Mouse (Mus musculus) embryonic facial prominence, embryonic 13.5 days (tissue): ENCODE measurements around the gene Slc6a16. TPM values are rescaled to one million over a fixed set of nuclear protein-coding genes. Genes with fewer than 3 reads are reported as not detected.

ENCODE experiments used
- ATAC-seq: fragments of 200-750 bp; cut with Nextera tagmentation; 2 replicates; pipeline ENCODE4 v1.8.0; 2017; ENCODE audit warnings: low read depth; ENCODE audit not compliant: insufficient number of reproducible peaks, insufficient read depth, low FRiP score, low TSS enrichment
- H3K27ac ChIP-seq: fragments of 300-500 bp; sonication (generic); 2 replicates; pipeline ENCODE4 v1.5.1; 2015; ENCODE audit warnings: moderate library complexity, mild to moderate bottlenecking, inconsistent platforms
- H3K27me3 ChIP-seq: fragments of 300-500 bp; sonication (generic); 2 replicates; pipeline ENCODE4 v1.6.1; 2015; ENCODE audit warnings: mild to moderate bottlenecking, inconsistent platforms
- H3K36me3 ChIP-seq: fragments of 300-500 bp; sonication (generic); 2 replicates; pipeline ENCODE4 v1.6.1; 2015; ENCODE audit warnings: mild to moderate bottlenecking, inconsistent platforms
- H3K4me1 ChIP-seq: fragments of 300-500 bp; sonication (generic); 2 replicates; pipeline ENCODE4 v1.6.1; 2015; ENCODE audit warnings: inconsistent platforms
- H3K4me2 ChIP-seq: fragments of 300-500 bp; sonication (generic); 2 replicates; pipeline ENCODE4 v1.6.1; 2015; ENCODE audit warnings: moderate library complexity, mild to moderate bottlenecking, inconsistent platforms
- H3K4me3 ChIP-seq: fragments of 300-500 bp; sonication (generic); 2 replicates; pipeline ENCODE4 v1.5.1; 2015; ENCODE audit warnings: mild to moderate bottlenecking, inconsistent platforms
- H3K9ac ChIP-seq: fragments of 300-500 bp; sonication (generic); 2 replicates; pipeline ENCODE4 v1.6.1; 2015; ENCODE audit warnings: mild to moderate bottlenecking, inconsistent platforms
- H3K9me3 ChIP-seq: fragments of 300-500 bp; sonication (generic); 2 replicates; pipeline ENCODE4 v1.6.1; 2016; ENCODE audit warnings: inconsistent platforms
- WGBS: fragments of 180-500 bp; shearing (Covaris S2); methylation state at CpG from one replicate; pipeline ENCODE4 v1.1.7; 2015; ENCODE audit warnings: mixed read lengths; 5-methylcytosine and 5-hydroxymethylcytosine counted together
- polyA plus RNA-seq: library from polyadenylated mRNA; unstranded; fragments of >200 nt; fragmentation: Nextera tagmentation; extraction: Ambion mirVana; gene quantifications from 2 replicates; pipeline ENCODE4 v1.2.1, GENCODE M21; 2015

Gene Slc6a16
- polyA plus RNA-seq, 1 experiment from 2014 or later: 0.17 TPM

DNA sequence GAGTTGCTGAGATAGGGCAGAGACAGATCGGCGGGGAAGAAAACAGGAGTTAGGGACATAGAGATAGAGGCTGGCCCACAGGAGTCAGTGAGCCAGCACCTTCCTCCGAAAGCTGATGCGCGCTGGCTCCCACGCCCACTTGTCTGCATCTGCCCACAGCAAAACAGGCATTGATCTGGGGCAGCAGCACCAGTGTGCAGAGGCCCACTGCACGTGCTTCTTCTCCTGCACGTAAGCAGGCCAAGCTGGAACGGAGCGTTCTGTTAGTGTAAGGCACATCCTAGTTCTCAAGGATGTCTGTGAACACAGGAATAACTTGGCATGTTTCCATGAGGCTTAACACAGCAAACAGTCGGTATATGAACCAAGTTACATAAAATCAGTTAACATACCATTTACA lies 41.9 kb upstream of the Slc6a16 start:
- 81% methylated on average over 11 of the region's 11 CpGs for WGBS
- no peaks in the 10 kb centered on the region for H3K9me3 ChIP-seq
- no peaks in the 10 kb centered on the region for H3K4me1 ChIP-seq
- H3K4me2 ChIP-seq: no peak overlapping the region
- no peak overlapping the region for H3K4me3 ChIP-seq
- no peak overlapping the region for H3K9ac ChIP-seq
- ATAC-seq: no peak
- H3K36me3 ChIP-seq: no peaks in the 10 kb centered on the region
- H3K27ac ChIP-seq: no peak overlapping the region
- peaks cover 14% of the 10 kb centered on the region for H3K27me3 ChIP-seq

DNA sequence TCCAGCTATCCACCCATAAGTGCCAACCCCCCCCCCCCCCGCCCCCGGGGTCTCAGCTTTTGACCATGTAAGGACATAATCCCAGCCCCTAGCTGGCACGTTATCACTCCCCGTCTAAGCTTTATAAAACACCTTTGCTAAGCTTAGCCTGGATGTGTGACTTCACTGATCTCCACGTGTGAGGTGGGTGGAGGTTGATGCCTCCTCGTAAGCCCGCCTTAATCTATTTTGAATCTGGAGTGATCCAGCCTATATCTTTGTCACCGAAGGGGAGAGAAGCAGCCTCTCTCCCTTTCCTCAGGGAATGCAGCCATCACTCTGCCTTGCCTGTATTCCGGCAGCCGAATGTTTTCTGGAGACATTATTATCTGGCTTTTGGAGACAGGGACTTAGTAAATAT lies 38.2 kb upstream of the Slc6a16 start:
- no peaks in the 10 kb centered on the region for H3K4me1 ChIP-seq
- no peak overlapping the region for H3K9ac ChIP-seq
- ATAC-seq: no peak
- no peak overlapping the region for H3K4me3 ChIP-seq
- WGBS: 59% methylated on average over 10 of the region's 10 CpGs
- peaks cover 11% of the 10 kb centered on the region for H3K27me3 ChIP-seq
- H3K4me2 ChIP-seq: no peak overlapping the region
- H3K9me3 ChIP-seq: no peaks in the 10 kb centered on the region
- no peak overlapping the region for H3K27ac ChIP-seq
- H3K36me3 ChIP-seq: no peaks in the 10 kb centered on the region

DNA sequence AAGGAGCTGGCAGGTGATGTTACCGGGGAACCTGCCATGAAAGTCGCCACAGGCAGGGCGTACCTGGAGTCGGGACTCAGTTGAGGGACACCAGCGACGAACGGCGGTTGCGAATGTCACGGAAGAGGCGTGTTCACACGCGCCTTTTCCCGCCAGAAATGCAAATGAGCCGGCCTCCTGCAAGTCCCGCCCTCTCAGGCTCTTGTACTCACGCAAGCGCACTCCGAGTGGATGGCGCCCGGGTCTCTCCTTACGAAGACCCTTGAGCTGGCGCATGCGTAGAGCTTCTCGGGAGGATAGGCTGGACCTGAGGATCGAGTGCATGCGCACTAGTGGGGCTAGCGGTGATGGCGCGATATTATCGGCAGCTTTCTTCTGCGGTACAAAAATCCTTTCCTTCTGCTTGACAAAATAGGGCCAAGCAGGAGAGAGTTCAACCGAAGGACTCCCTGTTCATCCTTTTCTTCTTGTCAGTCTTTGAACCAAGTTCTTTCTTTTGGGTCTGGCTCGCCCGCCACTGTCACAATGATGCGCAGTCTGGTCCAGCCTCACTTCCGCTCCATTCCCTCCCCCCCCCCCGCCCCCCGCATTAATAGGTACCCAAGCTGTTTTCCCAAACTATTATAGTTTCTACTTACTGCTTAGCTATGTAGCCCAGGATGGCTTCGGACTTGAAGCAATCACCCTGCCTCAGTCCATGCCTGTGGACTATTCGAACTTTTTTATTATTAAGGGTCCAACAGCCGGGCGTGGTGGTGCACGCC lies 36.3 kb upstream of the Slc6a16 start, which contains the start of gene Ccdc155:
Ccdc155 (minus strand) TSS at position 513 of the 764 bp plus-strand sequence.
- Histone ChIP-seq H3K4me2 (peak within 1 kb of the TSS; percentile 55), H3K9ac (peak within 1 kb of the TSS; percentile 61), H3K27ac (peak within 1 kb of the TSS; percentile 51; the same call in 1 of the 2 replicates), H3K36me3 (no peaks in the 10 kb centered on the region), H3K27me3 (peaks cover 7% of the 10 kb centered on the region), H3K4me3 (peak within 1 kb of the TSS; percentile 48), H3K4me1 (no peaks in the 10 kb centered on the region), H3K9me3 (peaks cover 4% of the 10 kb centered on the region; the same call in 1 of the 2 replicates)
- 9% methylated on average over 43 of the region's 44 CpGs for WGBS
- peak; percentile 87 for ATAC-seq

DNA sequence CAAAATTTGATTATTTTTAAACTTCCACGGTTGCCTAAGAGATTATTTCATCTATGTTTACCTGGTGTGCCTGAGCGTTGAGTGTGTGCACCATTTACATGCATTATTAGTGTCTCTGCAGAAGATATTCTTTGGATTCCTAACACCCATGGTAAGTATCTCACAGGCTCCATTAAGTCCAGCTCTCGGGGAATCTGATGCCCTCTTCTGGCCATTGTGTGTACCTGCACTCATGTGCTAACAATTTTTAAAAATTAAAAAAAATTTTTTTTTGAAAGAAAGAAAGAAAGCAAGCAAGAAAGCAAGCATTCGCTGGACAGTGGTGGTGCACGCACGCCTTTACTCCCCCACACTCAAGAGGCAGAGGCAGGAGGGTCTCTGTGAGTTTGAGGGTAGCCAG lies 32.6 kb upstream of the Slc6a16 start:
- no peak overlapping the region for H3K4me2 ChIP-seq
- peaks cover 4% of the 10 kb centered on the region; the same call in 1 of the 2 replicates for H3K9me3 ChIP-seq
- H3K4me3 ChIP-seq: no peak overlapping the region
- 77% methylated on average over 6 of the region's 6 CpGs for WGBS
- no peak overlapping the region for H3K9ac ChIP-seq
- no peak overlapping the region for H3K27ac ChIP-seq
- H3K4me1 ChIP-seq: peaks cover 7% of the 10 kb centered on the region; the same call in 1 of the 2 replicates
- peaks cover 35% of the 10 kb centered on the region for H3K27me3 ChIP-seq
- ATAC-seq: no peak
- no peaks in the 10 kb centered on the region for H3K36me3 ChIP-seq

DNA sequence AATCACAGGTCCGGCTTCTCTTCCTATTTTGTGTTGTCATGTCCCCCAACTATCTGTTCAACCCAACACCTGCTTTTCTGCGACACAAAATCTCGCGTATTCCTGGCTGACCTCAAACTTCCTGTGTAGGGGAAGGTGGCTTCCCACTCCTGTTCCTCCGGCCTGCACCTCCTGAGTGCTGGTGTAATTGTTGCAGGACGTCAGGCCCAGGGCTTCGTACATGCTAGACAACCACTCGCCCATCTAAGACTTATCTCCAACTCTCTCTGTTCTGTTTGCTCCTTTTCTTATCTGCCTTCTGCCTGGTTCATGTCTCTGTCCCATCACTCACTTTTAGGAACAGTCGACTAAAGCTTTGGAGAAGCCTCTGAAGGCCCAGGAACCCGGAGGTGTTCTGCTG lies 29.8 kb upstream of the Slc6a16 start:
- H3K9me3 ChIP-seq: peaks cover 4% of the 10 kb centered on the region; the same call in 1 of the 2 replicates
- H3K4me2 ChIP-seq: peak overlapping the region; percentile 44; the same call in 1 of the 2 replicates
- H3K36me3 ChIP-seq: no peaks in the 10 kb centered on the region
- H3K4me1 ChIP-seq: peaks cover 14% of the 10 kb centered on the region
- H3K9ac ChIP-seq: 0 out of 2 replicates have a peak overlapping the region, but pooled peaks have one; percentile 51
- WGBS: 72% methylated on average over 10 of the region's 10 CpGs
- peaks cover 35% of the 10 kb centered on the region for H3K27me3 ChIP-seq
- no peak overlapping the region for H3K27ac ChIP-seq
- H3K4me3 ChIP-seq: peak overlapping the region; percentile 20; the same call in 1 of the 2 replicates
- ATAC-seq: no peak

DNA sequence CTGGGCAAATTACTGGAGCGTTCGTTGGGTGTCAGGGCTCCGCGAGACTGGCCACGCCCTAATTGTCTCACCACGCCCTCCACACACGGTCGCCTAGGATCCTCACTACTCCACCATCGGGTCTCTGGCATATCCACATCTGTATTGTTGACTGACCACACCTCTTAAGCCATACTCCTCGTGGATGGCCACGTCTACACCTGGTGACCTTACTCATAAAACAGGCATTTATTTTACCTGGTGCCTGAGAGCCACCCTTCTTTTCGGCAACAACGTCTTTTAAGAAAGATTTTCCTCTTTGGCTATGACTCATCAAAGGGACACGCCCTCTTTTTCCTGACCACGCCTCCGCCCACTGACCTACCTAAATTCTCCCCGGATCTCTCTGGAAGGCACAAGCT lies 29.0 kb upstream of the Slc6a16 start, which contains the start of gene Dkkl1:
Dkkl1 (minus strand) TSS at position 297 of the 401 bp plus-strand sequence.
- no peak for ATAC-seq
- Histone ChIP-seq H3K27me3 (peaks cover 35% of the 10 kb centered on the region), H3K4me2 (peak within 1 kb of the TSS; percentile 44), H3K9me3 (peaks cover 4% of the 10 kb centered on the region; the same call in 1 of the 2 replicates), H3K4me1 (peaks cover 16% of the 10 kb centered on the region), H3K27ac (no peak within 1 kb of the TSS), H3K36me3 (no peaks in the 10 kb centered on the region), H3K4me3 (peak within 1 kb of the TSS; percentile 20), H3K9ac (peak within 1 kb of the TSS; percentile 51; the same call in 1 of the 2 replicates)
- WGBS: 5% methylated on average over 17 of the region's 17 CpGs

DNA sequence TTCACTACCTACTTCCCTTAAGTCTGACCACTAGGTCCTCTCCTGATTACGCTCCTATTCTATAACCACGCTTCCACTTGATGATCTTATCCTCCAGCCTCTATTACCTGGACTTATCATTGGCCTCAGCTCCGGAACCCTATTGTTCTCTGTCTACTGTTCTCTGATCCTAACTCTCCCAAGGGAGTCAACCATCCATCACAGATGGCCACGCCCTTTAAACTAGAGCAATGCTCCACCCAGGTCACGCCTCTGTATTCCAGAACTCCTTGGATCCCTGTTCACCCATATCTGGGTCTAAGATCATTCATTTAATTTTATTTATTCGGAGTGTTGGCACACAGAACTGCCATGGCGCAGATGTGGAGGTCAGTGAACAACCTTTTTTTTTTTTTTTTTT lies 28.5 kb upstream of the Slc6a16 start:
- H3K4me2 ChIP-seq: no peak overlapping the region
- H3K9me3 ChIP-seq: peaks cover 4% of the 10 kb centered on the region; the same call in 1 of the 2 replicates
- H3K4me3 ChIP-seq: 0 out of 2 replicates have a peak overlapping the region, but pooled peaks have one; percentile 20
- no peak overlapping the region for H3K9ac ChIP-seq
- peaks cover 4% of the 10 kb centered on the region for H3K36me3 ChIP-seq
- no peak overlapping the region for H3K27ac ChIP-seq
- peaks cover 35% of the 10 kb centered on the region for H3K27me3 ChIP-seq
- no peak for ATAC-seq
- WGBS: 74% methylated on average over 7 of the region's 7 CpGs
- H3K4me1 ChIP-seq: peaks cover 21% of the 10 kb centered on the region

DNA sequence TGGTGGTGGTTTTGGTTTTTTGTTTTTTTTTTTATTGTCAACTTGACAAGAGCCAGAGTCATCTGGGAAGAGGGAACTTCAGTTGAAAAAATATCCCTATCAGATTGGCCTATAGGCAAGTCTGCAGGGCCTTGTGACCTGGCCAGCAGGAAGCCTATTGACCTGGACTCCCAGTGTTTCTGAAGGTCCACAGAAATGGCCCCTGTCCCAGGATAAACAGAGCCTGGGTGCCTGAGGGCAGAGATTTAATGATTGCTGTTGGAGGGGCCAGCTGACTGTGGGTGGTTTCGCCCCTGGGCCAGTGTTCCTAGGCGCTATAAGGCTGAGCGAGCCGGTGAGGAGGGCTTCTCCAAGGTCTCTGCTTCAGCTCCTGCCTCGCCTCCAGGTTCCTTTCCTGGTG lies 27.2 kb upstream of the Slc6a16 start:
- H3K9ac ChIP-seq: no peak overlapping the region
- 51% methylated on average over 5 of the region's 5 CpGs for whole genome bisulfite sequencing
- no peak for ATAC-seq

DNA sequence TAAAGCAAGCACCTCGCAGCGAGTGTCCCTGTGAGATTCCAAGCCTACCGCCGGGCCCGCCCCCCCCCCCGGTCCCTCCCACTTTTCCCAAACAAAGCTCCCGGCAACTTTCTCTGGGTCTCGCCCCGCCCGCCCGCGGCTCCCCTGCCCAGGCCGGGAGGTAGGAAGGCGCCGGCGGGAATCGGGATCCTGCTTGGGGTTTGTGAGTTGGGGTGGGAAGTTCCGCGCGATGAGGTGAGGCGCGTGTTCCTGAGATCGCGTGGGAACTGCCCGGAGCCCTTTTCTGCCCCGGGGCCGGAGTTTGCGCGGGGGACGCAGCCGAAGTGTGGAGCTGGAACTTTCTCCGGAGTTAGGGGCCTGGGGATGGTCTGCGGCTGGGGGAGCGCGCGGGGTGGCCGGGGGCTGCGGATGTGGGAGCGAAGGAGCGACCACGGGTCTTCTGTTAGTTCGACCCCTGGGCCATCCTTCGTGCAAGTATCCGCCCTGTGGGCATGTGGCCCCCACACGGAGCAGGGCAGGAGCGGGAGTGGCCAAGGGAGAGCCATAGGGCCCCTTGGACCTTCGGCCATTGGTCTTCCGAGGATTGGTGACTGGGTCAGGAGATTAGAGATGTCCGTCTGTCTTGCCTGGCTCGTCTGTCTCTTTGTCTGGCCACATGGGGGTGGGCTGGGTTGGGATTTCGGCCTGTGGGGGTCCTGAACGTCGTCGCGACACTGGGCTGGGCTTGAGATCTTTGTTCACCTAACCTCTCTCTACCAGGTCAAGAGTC lies 25.0 kb upstream of the Slc6a16 start, which contains the start of gene Tead2:
Tead2 (plus strand) TSS at position 81 of the 769 bp plus-strand sequence.
- Histone ChIP-seq H3K9me3 (no peaks in the 10 kb centered on the region), H3K27me3 (peaks cover 19% of the 10 kb centered on the region), H3K4me3 (peak within 1 kb of the TSS; percentile 89), H3K9ac (peak within 1 kb of the TSS; percentile 99), H3K36me3 (peaks cover 39% of the 10 kb centered on the region), H3K4me1 (peaks cover 41% of the 10 kb centered on the region), H3K4me2 (peak within 1 kb of the TSS; percentile 84), H3K27ac (peak within 1 kb of the TSS; percentile 99)
- peak; percentile 39; the same call in 1 of the 2 replicates for ATAC-seq
- WGBS: under 1% methylated on average over 53 of the region's 55 CpGs

More for the DNA sequence above, 27.2 kb upstream of the Slc6a16 start:
- Histone ChIP-seq H3K27me3 (peaks cover 35% of the 10 kb centered on the region), H3K36me3 (peaks cover 17% of the 10 kb centered on the region), H3K27ac (no peak overlapping the region), H3K4me1 (peaks cover 34% of the 10 kb centered on the region), H3K9me3 (0 out of 2 replicates have a peak, but pooled peaks cover under 1% of the 10 kb centered on the region), H3K4me3 (no peak overlapping the region), H3K4me2 (no peak overlapping the region)

DNA sequence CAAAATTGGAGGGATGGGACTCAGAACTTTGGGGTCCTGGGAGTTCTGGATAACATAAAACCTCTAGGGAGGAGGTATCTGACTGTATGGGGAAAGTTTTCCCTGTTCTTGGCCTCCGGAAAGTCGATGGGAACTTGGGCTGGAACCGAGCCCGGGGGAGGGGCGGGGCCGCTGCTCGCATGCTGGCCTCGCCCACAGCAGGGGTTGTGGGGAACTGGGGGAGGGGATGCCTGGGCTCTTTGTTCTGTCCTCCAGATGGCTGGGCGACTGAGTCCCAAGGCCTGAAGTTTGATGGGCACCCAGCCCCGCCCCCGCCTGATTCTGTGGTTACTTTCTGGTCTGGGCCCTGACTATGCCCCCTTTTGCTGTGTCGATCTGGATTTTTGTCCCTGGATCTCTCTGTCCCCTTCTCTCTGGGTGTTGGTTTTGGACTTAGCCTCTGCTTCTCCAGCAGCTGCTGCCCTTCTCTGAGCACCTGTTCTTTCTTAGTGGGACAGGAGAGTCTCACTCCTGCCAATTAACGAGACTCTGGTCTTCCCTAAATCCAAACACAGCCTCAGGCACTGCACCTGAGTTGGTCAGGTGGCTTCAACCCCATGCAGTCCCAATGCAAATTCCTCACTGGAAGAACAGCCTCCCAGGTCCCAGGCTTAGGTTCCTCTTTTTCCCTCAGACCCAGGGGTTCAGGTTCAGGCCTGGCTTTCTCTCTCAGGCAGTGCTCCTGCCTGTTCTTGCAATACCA lies 24.3 kb upstream of the Slc6a16 start:
- peaks cover 11% of the 10 kb centered on the region for H3K27me3 ChIP-seq
- peak overlapping the region; percentile 99 for H3K27ac ChIP-seq
- WGBS: under 1% methylated on average over 13 of the region's 13 CpGs
- peak overlapping the region; percentile 84 for H3K4me2 ChIP-seq
- no peaks in the 10 kb centered on the region for H3K9me3 ChIP-seq
- peak overlapping the region; percentile 99 for H3K9ac ChIP-seq
- H3K4me3 ChIP-seq: peak overlapping the region; percentile 89
- peak; percentile 77 for ATAC-seq
- H3K4me1 ChIP-seq: peaks cover 44% of the 10 kb centered on the region
- H3K36me3 ChIP-seq: peaks cover 46% of the 10 kb centered on the region

DNA sequence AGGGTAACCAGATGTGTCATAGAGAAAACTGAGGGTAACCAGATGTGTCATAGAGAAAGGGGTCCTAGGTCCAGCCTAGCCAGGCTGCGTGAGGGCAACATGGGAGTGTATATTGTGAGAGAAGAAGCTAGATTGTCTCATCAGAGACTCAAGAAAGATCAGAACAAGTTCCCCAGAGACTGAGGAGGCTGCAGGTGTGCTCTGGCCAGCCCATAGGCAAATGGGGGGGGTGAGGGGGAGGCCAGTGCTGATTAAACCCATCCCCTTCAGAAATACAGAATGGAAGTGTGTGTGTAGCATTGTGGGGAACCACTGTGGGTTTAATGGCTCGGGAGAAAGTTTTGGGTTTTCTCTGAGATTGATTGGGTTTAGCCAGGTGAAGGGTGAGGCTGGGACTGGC lies 19.2 kb upstream of the Slc6a16 start:
- 83% methylated on average over 2 of the region's 2 CpGs for WGBS
- Histone ChIP-seq H3K36me3 (peaks cover 97% of the 10 kb centered on the region), H3K27me3 (no peaks in the 10 kb centered on the region), H3K4me2 (no peak overlapping the region), H3K9me3 (no peaks in the 10 kb centered on the region), H3K27ac (no peak overlapping the region), H3K4me3 (no peak overlapping the region), H3K4me1 (peaks cover 34% of the 10 kb centered on the region), H3K9ac (no peak overlapping the region)
- ATAC-seq: no peak
